Mouse (Mus musculus) lung, embryonic 15.5 days (tissue): ENCODE measurements around the gene Shbg. TPM values are rescaled to one million over a fixed set of nuclear protein-coding genes. Genes with fewer than 3 reads are reported as not detected.

Source experiments
- ATAC-seq: fragments of 200-750 bp; cut with Nextera tagmentation; 2 replicates; pipeline ENCODE4 v1.8.0; 2017; ENCODE audit warnings: moderate number of reproducible peaks, borderline replicate concordance; ENCODE audit not compliant: low FRiP score, low TSS enrichment; ENCODE audit errors: extremely low read depth
- H3K27ac ChIP-seq: fragments of 300-500 bp; sonication (generic); 2 replicates; pipeline ENCODE4 v1.5.1; 2015; ENCODE audit warnings: moderate library complexity, mild to moderate bottlenecking, inconsistent platforms
- H3K27me3 ChIP-seq: fragments of 300-500 bp; sonication (generic); 2 replicates; pipeline ENCODE4 v1.6.1; 2015; ENCODE audit warnings: inconsistent platforms
- H3K36me3 ChIP-seq: fragments of 300-500 bp; sonication (generic); 2 replicates; pipeline ENCODE4 v1.6.1; 2015; ENCODE audit warnings: inconsistent platforms
- H3K4me1 ChIP-seq: fragments of 300-500 bp; sonication (generic); 2 replicates; pipeline ENCODE4 v1.6.1; 2015; ENCODE audit warnings: inconsistent platforms
- H3K4me2 ChIP-seq: fragments of 300-500 bp; sonication (generic); 2 replicates; pipeline ENCODE4 v1.6.1; 2015; ENCODE audit warnings: inconsistent platforms, mild to moderate bottlenecking, moderate library complexity
- H3K4me3 ChIP-seq: fragments of 300-500 bp; sonication (generic); 2 replicates; pipeline ENCODE4 v1.5.1; 2015; ENCODE audit warnings: mild to moderate bottlenecking, inconsistent platforms
- H3K9ac ChIP-seq: fragments of 300-500 bp; sonication (generic); 2 replicates; pipeline ENCODE4 v1.6.1; 2015; ENCODE audit warnings: inconsistent platforms
- H3K9me3 ChIP-seq: fragments of 300-500 bp; sonication (generic); 2 replicates; pipeline ENCODE4 v1.6.1; 2016; ENCODE audit warnings: inconsistent platforms
- WGBS: fragments of 180-500 bp; shearing (Covaris S2); methylation state at CpG from one replicate; pipeline ENCODE4 v1.1.7; 2015; 5-methylcytosine and 5-hydroxymethylcytosine counted together
- microRNA counts: library from miRNA; unstranded; fragments of <30 nt; microRNA quantifications from one replicate; lab custom pipeline; 2016
- microRNA-seq: library from miRNA; unstranded; fragments of <30 nt; microRNA quantifications from one replicate; pipeline ENCODE4, GENCODE M21; 2016
- polyA plus RNA-seq: library from polyadenylated mRNA; unstranded; fragments of >200 nt; fragmentation: Nextera tagmentation; extraction: Ambion mirVana; gene quantifications from 2 replicates; pipeline ENCODE4 v1.2.1, GENCODE M21; 2015

The Shbg gene
- polyA plus RNA-seq, 1 experiment from 2014 or later: not detected

DNA sequence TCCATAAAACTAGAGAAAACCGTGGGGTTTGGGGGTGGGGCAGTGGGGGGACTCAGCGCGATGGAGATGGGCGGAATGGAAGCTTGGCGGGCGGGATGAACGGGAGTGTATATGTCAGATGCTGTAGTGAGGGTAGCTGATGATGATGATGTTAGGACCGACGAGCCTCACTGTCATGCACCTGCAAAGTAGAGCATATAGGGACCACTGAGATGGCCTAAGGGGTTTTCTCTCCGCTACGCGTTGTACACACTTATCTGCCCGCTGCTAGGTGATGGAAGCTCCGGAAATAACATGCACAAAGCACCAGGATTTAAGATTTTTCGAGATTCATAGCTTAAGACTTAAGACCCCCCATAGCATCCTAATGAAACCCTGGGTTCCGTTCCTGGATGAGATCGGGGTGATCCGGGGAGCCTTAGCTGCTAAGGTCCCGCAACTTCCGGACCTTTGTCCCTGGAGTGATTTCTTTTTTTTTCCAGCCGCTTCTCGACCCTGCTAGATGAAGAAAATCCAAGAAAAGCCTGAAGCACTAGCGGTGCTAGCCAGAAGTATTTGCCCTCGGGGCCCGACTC, 37.0 kb downstream of the Shbg start:
- under 1% methylated on average over 25 of the region's 25 CpGs for whole genome bisulfite sequencing
- no peaks in the 10 kb centered on the region for H3K9me3 ChIP-seq
- H3K4me3 ChIP-seq: peak overlapping the region; percentile 81
- H3K27ac ChIP-seq: peak overlapping the region; percentile 97
- peak overlapping the region; percentile 87 for H3K4me2 ChIP-seq
- peaks cover 36% of the 10 kb centered on the region for H3K4me1 ChIP-seq
- H3K9ac ChIP-seq: peak overlapping the region; percentile 70
- no peaks in the 10 kb centered on the region for H3K27me3 ChIP-seq
- H3K36me3 ChIP-seq: no peaks in the 10 kb centered on the region
- ATAC-seq: no peak; the same call in 1 of the 2 replicates

DNA sequence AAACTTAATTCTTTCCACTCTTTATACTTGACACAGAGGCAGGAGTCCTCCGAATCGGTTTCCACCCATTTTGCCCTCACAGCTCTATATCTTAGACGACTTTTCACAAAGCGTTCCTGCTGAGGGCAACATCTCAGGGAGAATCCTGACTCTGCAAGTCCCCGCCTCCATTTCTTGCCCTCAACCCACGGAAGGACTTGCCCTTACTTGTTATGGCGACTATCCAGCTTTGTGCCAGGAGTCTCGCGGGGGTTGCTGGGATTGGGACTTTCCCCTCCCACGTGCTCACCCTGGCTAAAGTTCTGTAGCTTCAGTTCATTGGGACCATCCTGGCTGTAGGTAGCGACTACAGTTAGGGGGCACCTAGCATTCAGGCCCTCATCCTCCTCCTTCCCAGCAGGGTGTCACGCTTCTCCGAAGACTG, 37.6 kb downstream of the Shbg start, which contains the start of the genes Wrap53 and Trp53:
Gene Wrap53 (minus strand): TSS at position 165 of the 424 bp plus-strand sequence.
Gene Trp53 (plus strand): TSS at position 269 of the 424 bp plus-strand sequence.
- H3K9me3 ChIP-seq: no peaks in the 10 kb centered on the region
- peak within 1 kb of the TSS; percentile 87 for H3K4me2 ChIP-seq
- peak within 1 kb of the TSS; percentile 82 for H3K9ac ChIP-seq
- H3K27me3 ChIP-seq: no peaks in the 10 kb centered on the region
- no peaks in the 10 kb centered on the region for H3K36me3 ChIP-seq
- H3K27ac ChIP-seq: peak within 1 kb of the TSS; percentile 97
- peak within 1 kb of the TSS; percentile 81 for H3K4me3 ChIP-seq
- peak; percentile 64 for ATAC-seq
- H3K4me1 ChIP-seq: peaks cover 36% of the 10 kb centered on the region
- under 1% methylated on average over 13 of the region's 13 CpGs for WGBS

DNA sequence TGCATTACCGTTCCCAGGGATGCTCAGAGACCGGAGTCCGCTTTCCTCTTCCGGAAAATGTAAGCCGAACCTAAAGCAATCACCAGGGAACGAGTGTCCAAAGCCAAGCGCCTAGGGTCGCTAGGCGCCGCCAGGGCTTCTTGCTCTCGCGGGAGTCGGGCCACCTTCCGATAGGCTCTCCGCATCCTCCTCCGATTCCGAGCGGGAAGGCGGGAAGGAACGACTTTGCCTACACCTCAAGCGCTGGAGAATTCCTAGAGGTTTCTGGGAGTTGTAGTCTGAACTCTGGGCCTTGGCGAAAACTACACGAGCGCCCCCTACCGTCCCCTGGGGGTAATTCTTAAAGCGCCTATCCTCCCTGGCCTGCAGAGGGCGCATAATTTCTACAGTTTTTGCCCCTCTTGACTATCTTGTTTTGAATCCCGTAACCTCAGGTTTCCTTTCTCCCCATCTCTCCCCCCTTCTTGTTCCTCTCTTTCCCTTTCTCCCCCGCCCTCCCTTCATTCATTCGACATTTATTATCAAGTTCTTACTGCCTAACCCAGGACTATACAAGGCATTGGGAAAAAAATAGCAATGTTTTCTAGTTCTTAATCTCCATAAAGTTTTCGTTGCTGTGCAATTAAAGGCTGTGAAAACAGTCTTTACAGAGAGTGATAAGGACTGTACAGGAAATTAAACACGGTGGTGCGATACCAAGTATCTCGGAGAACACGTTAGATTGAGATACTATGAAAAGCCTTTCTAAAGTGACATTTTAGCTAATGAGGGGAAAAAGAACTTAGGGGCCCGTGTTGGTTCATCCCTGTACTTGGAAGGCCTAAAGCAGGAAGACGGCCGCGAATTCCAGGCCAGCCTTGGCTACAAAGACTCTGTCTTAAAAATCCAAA, 38.3 kb downstream of the Shbg start:
- Histone ChIP-seq H3K4me2 (peak overlapping the region; percentile 87), H3K9me3 (no peaks in the 10 kb centered on the region), H3K9ac (peak overlapping the region; percentile 82), H3K27ac (peak overlapping the region; percentile 97), H3K4me3 (peak overlapping the region; percentile 81), H3K4me1 (peaks cover 36% of the 10 kb centered on the region), H3K27me3 (no peaks in the 10 kb centered on the region), H3K36me3 (no peaks in the 10 kb centered on the region)
- WGBS: under 1% methylated on average over 39 of the region's 39 CpGs
- peak; percentile 93 for ATAC-seq

DNA sequence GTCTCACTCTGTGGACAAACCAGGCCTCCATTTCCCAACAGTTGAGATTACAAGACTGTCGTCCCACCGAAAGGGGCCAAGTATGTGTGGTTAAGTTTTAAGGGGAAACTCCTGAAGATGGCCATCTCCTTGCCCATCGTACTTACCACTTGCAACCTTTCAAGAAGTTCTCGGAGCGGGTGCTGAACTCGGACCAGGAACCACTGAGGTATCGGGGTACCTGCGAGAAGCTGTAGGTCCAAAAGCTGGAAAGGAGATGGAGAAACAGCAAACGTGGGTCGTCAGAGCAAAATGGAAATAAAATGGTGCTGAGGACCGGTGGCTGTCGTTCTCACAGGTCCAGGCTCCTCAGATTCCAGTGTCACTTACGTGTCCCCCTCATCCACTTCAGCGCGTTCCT, 39.4 kb downstream of the Shbg start:
- ATAC-seq: no peak
- 7% methylated on average over 15 of the region's 15 CpGs for WGBS
- Histone ChIP-seq H3K4me1 (peaks cover 36% of the 10 kb centered on the region), H3K27ac (peak overlapping the region; percentile 66), H3K36me3 (no peaks in the 10 kb centered on the region), H3K4me2 (peak overlapping the region; percentile 87), H3K4me3 (peak overlapping the region; percentile 81), H3K9ac (peak overlapping the region; percentile 82), H3K27me3 (no peaks in the 10 kb centered on the region), H3K9me3 (no peaks in the 10 kb centered on the region)

DNA sequence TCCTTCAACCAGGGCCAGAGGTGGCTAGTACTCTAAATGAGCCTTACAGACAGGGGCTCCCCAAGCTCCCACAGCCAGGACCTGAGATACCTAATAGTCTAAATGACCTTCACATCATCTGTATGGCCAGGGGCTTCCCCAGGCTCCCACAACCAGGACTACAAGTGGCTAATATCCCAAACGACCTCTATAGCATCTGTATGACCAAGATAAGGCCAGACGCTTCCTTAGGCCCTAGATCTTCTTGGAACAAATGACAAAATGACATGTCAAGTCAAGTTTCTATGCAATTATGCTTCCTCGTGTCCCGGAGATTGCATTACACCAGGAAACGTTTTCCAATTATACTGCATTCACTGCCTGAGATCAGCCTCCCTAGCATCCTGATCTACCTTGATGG, 41.4 kb downstream of the Shbg start:
- no peak for ATAC-seq
- no peak overlapping the region for H3K27ac ChIP-seq
- WGBS: 61% methylated on average over 5 of the region's 5 CpGs

DNA sequence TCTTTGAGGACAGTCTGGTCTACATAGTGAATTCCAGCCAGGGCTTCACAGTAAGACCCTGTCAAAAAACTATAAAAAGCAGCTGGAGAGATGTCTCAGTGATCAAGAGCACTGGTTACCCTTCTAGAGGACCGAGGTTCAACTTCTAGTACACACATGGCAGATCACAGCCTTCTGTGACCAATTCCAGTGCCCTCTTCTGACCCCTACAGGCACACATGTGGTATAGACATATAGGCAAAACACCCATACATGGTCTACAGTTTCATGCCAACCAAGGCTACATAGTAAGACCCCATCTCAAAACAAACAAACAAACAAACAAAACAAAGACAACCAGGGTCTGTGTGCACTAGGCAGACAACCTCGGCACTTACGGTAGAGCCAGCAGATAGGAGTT, 42.5 kb downstream of the Shbg start:
- H3K9me3 ChIP-seq: no peaks in the 10 kb centered on the region
- H3K4me2 ChIP-seq: no peak overlapping the region
- no peaks in the 10 kb centered on the region for H3K27me3 ChIP-seq
- peaks cover 19% of the 10 kb centered on the region; the same call in 1 of the 2 replicates for H3K36me3 ChIP-seq
- no peak for ATAC-seq
- no peak overlapping the region for H3K27ac ChIP-seq
- no peak overlapping the region for H3K9ac ChIP-seq
- no peak overlapping the region for H3K4me3 ChIP-seq
- H3K4me1 ChIP-seq: peaks cover 28% of the 10 kb centered on the region
- 59% methylated on average over 3 of the region's 3 CpGs for WGBS

More for the DNA sequence above, 41.4 kb downstream of the Shbg start:
- no peak overlapping the region for H3K4me3 ChIP-seq
- H3K9ac ChIP-seq: no peak overlapping the region
- H3K36me3 ChIP-seq: 0 out of 2 replicates have a peak, but pooled peaks cover 8% of the 10 kb centered on the region
- no peak overlapping the region for H3K4me2 ChIP-seq
- no peaks in the 10 kb centered on the region for H3K27me3 ChIP-seq
- H3K9me3 ChIP-seq: no peaks in the 10 kb centered on the region
- H3K4me1 ChIP-seq: peaks cover 28% of the 10 kb centered on the region

DNA sequence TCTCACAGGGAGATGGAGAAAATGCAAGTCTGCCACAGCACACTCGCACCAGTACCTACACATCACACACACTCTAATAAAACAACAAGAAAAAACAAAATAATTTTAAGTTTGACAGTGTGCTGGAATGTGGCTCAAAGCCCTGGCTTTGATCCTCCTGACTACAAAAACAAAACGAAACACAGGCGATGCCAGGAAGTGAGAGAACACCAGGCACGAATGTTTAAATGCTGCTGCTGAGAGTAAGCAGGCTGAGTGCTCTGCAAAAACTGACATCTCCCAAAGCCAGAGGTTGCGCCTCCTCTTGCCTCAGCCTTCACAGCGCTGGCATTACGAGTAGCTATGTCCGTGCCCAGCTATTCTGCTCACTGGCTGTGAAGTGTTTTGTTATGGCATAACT, 52.6 kb downstream of the Shbg start:
- Histone ChIP-seq H3K9ac (no peak overlapping the region), H3K27me3 (no peaks in the 10 kb centered on the region), H3K9me3 (no peaks in the 10 kb centered on the region), H3K4me2 (no peak overlapping the region), H3K27ac (no peak overlapping the region), H3K4me1 (peaks cover 14% of the 10 kb centered on the region), H3K4me3 (no peak overlapping the region), H3K36me3 (peaks cover 34% of the 10 kb centered on the region)
- 51% methylated on average over 8 of the region's 8 CpGs for WGBS
- ATAC-seq: no peak

MicroRNAs within 50 kb of the gene (microRNA counts, 519-probe panel; counts per million panel counts)
- microRNA mmu-miR-1934 (lab: Ali Mortazavi, UCI): 19.7 counts per million
- 2,714 counts per million, percentile 69 among the panel's probes with 10 or more counts for microRNA mmu-miR-467f (lab: Ali Mortazavi, UCI)

Small RNAs within 50 kb of the gene (microRNA-seq; reads per million reads assigned to microRNA genes)
- gene Mir1934: 4.6 reads per million, percentile 20 among the genes with 10 or more reads in this experiment
- gene Mir467f: not detected

Other genes starting within 250 kb of the Shbg start
- gene Chd3, start 248.5 kb downstream of the Shbg start, polyA plus RNA-seq: 56.7 and 59.4 TPM in 2 replicates
- gene Naa38, start 222.4 kb downstream of the Shbg start, polyA plus RNA-seq: 151 and 168 TPM in 2 replicates
- 28.4 and 31.5 TPM in 2 replicates for gene Cyb5d1, start 222.3 kb downstream of the Shbg start, polyA plus RNA-seq
- gene Tmem88, start 219.7 kb downstream of the Shbg start, polyA plus RNA-seq: 46.7 and 49.8 TPM in 2 replicates
- 22.7 and 23.4 TPM in 2 replicates for gene Kdm6b, start 204.2 kb downstream of the Shbg start, polyA plus RNA-seq
- 1.1 and 1.2 TPM in 2 replicates for gene Dnah2, start 68.8 kb downstream of the Shbg start, polyA plus RNA-seq
- 8.5 and 8.8 TPM in 2 replicates for gene Efnb3, start 57.7 kb downstream of the Shbg start, polyA plus RNA-seq
- gene Wrap53, start 37.6 kb downstream of the Shbg start, polyA plus RNA-seq: 28.3 and 28.4 TPM in 2 replicates
- gene Trp53, start 37.5 kb downstream of the Shbg start, polyA plus RNA-seq: 168 and 170 TPM in 2 replicates
- gene Atp1b2, start 12.0 kb downstream of the Shbg start, polyA plus RNA-seq: 8.4 and 10.1 TPM in 2 replicates
- 17.8 and 18.6 TPM in 2 replicates for gene Sat2, start 4.1 kb upstream of the Shbg start, polyA plus RNA-seq
- 26.7 and 27.8 TPM in 2 replicates for gene Fxr2, start 15.1 kb upstream of the Shbg start, polyA plus RNA-seq
- 0.24 and 0.25 TPM in 2 replicates for gene Sox15, start 37.4 kb upstream of the Shbg start, polyA plus RNA-seq
- gene Mpdu1, start 44.7 kb upstream of the Shbg start, polyA plus RNA-seq: 66.2 and 66.7 TPM in 2 replicates
- 11.5 and 11.8 TPM in 2 replicates for gene Cd68, start 48.2 kb upstream of the Shbg start, polyA plus RNA-seq
- gene Eif4a1, start 54.5 kb upstream of the Shbg start, polyA plus RNA-seq: 595 and 603 TPM in 2 replicates
- gene Senp3, start 64.2 kb upstream of the Shbg start, polyA plus RNA-seq: 72.5 and 81.1 TPM in 2 replicates
- 1.0 and 1.1 TPM in 2 replicates for gene Tnfsf13, start 67.9 kb upstream of the Shbg start, polyA plus RNA-seq
- gene Tnfsf12, start 77.9 kb upstream of the Shbg start, polyA plus RNA-seq: 8.3 and 8.9 TPM in 2 replicates
- gene Tnfsfm13, start 78.2 kb upstream of the Shbg start, polyA plus RNA-seq: 4.3 and 5.9 TPM in 2 replicates
- gene Polr2a, start 140.7 kb upstream of the Shbg start, polyA plus RNA-seq: 26.7 and 31.6 TPM in 2 replicates
- gene Slc35g3, start 144.1 kb upstream of the Shbg start, polyA plus RNA-seq: 0.19 and 0.26 TPM in 2 replicates
- 2.6 and 3.0 TPM in 2 replicates for gene Zbtb4, start 148.0 kb upstream of the Shbg start, polyA plus RNA-seq
- gene Chrnb1, start 178.0 kb upstream of the Shbg start, polyA plus RNA-seq: 15.7 and 15.8 TPM in 2 replicates
- 1.2 and 1.3 TPM in 2 replicates for gene Fgf11, start 184.0 kb upstream of the Shbg start, polyA plus RNA-seq
- 6.3 and 7.3 TPM in 2 replicates for gene Tmem102, start 187.7 kb upstream of the Shbg start, polyA plus RNA-seq
- not detected in 2 replicates for gene Gm39566, start 197.4 kb upstream of the Shbg start, polyA plus RNA-seq
- not detected in 2 replicates for gene Spem2, start 200.6 kb upstream of the Shbg start, polyA plus RNA-seq
- gene Spem1, start 204.3 kb upstream of the Shbg start, polyA plus RNA-seq: not detected in 2 replicates
- 5.5 and 6.5 TPM in 2 replicates for gene Nlgn2, start 219.9 kb upstream of the Shbg start, polyA plus RNA-seq
- 434 and 473 TPM in 2 replicates for gene Tmem256, start 220.6 kb upstream of the Shbg start, polyA plus RNA-seq
- gene Plscr3, start 228.5 kb upstream of the Shbg start, polyA plus RNA-seq: 110 and 119 TPM in 2 replicates
- 9.2 and 9.6 TPM in 2 replicates for gene Tnk1, start 240.8 kb upstream of the Shbg start, polyA plus RNA-seq